8 mouse cellular contexts compared by ENCODE assay signal in the genomic region with DNA sequence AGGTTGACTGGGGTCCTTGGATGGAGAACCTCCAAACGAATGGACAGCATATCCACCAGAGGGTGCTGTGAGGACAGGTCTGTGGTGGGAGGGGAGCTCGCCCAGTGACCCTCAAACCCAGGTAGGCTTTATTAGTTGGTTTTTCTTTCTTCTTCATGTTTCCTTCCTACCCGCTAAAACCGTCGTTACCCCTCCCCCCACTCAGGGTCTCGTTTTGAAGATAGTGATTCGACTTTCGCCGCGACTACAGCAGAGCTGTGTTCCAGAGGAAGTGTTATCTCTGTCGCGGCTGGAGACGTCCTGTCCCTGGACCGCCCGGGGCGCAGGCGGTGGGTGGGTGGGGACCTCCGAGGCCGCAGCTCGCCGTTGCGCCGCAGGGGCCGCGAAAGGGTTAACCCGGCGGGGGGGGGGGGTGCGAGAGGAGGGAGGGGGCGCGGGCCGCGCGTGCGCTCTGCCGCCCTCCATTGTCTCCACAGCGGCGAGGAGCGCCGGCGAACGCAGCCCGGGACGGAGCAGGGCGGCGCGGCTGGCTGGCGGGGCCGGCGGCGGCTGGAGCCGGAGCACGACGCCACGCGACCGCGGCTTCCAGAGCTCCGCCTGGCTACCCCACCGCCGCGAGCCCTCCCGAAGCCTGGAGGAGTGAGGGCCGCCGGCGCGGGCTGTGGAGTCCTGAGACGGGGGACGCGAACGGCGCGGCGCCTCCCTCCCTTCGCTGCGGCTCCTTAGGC. TPM values are rescaled to one million over a fixed set of nuclear protein-coding genes. Genes with fewer than 3 reads are reported as not detected.
DNase-seq lines count a peak whose midpoint lies in the region; ATAC-seq and TF ChIP-seq lines count a peak whose summit lies in the region.

No protein-coding gene starts in this region.

- 1% methylated on average over 36 of the region's 75 CpGs for WGBS in embryonic facial prominence, embryonic 13.5 days
- WGBS in intestine, embryonic 14.5 days = 2% methylated on average over 50 of the region's 75 CpGs
- WGBS in midbrain, embryonic 12.5 days = under 1% methylated on average over 38 of the region's 75 CpGs

- 0 out of 2 replicates have a peak overlapping the region, but pooled peaks have one; percentile 24 for H3K27ac ChIP-seq in gastrocnemius, adult 2 months
- no peak overlapping the region for H3K27ac ChIP-seq in embryonic facial prominence, embryonic 13.5 days
- peak overlapping the region; percentile 63 for H3K27ac ChIP-seq in intestine, embryonic 14.5 days (ENCODE audit: low read depth)
- H3K27ac ChIP-seq in midbrain, embryonic 12.5 days (replicated peaks) = peak overlapping the region; percentile 61

- H3K36me3 ChIP-seq in embryonic facial prominence, embryonic 13.5 days = peaks cover 6% of the 10 kb centered on the region
- no peaks in the 10 kb centered on the region for H3K36me3 ChIP-seq in intestine, embryonic 14.5 days (ENCODE audit: control insufficient read depth, insufficient read depth, low read length)
- peaks cover 10% of the 10 kb centered on the region for H3K36me3 ChIP-seq in midbrain, embryonic 12.5 days

- peaks cover 52% of the 10 kb centered on the region for H3K9me3 ChIP-seq in embryonic facial prominence, embryonic 13.5 days
- H3K9me3 ChIP-seq in intestine, embryonic 14.5 days (ENCODE audit: control insufficient read depth, low read length) = peaks cover 37% of the 10 kb centered on the region
- peaks cover 54% of the 10 kb centered on the region for H3K9me3 ChIP-seq in midbrain, embryonic 12.5 days

- TF ChIP-seq CTCF in gastrocnemius, adult 2 months (IDR thresholded peaks at IDR 0.05) = peak; percentile 16; the same call in 1 of the 2 replicates

- H3K9ac ChIP-seq in embryonic facial prominence, embryonic 13.5 days = peak overlapping the region; percentile 77
- H3K9ac ChIP-seq in intestine, embryonic 14.5 days (ENCODE audit: low read length) = peak overlapping the region; percentile 69
- peak overlapping the region; percentile 63 for H3K9ac ChIP-seq in midbrain, embryonic 12.5 days (replicated peaks)

- no peaks in the 10 kb centered on the region for H3K27me3 ChIP-seq in embryonic facial prominence, embryonic 13.5 days
- no peaks in the 10 kb centered on the region for H3K27me3 ChIP-seq in intestine, embryonic 14.5 days (replicated peaks; ENCODE audit: control insufficient read depth, insufficient read depth, low read length)
- no peaks in the 10 kb centered on the region for H3K27me3 ChIP-seq in midbrain, embryonic 12.5 days

- H3K4me1 ChIP-seq in embryonic facial prominence, embryonic 13.5 days = no peaks in the 10 kb centered on the region
- no peaks in the 10 kb centered on the region for H3K4me1 ChIP-seq in intestine, embryonic 14.5 days (replicated peaks; ENCODE audit: control insufficient read depth, insufficient read depth, low read length)
- no peaks in the 10 kb centered on the region for H3K4me1 ChIP-seq in midbrain, embryonic 12.5 days

- DNase-seq in gastrocnemius, adult 2 months = peak; percentile 42
- no peak for DNase-seq in gastrocnemius, postnatal 14 days
- DNase-seq in ES-CJ7 (ENCODE audit: low read depth, low spot score) = peak; percentile 72
- DNase-seq in intestine, embryonic 14.5 days (ENCODE audit: low spot score) = peak; percentile 83
- no peak for DNase-seq in right cerebral cortex, postnatal 36 days (ENCODE audit: low spot score in 2 of 2)

- H3K4me2 ChIP-seq in embryonic facial prominence, embryonic 13.5 days = peak overlapping the region; percentile 68
- H3K4me2 ChIP-seq in intestine, embryonic 14.5 days (ENCODE audit: low read length) = peak overlapping the region; percentile 60
- H3K4me2 ChIP-seq in midbrain, embryonic 12.5 days (replicated peaks) = peak overlapping the region; percentile 56

- intact Hi-C loops in gastrocnemius, adult 2 months (cut with DNase I) = no loop called here
- intact Hi-C loops in gastrocnemius, postnatal 14 days (cut with DNase I; ENCODE audit: low total_unique reads) = no loop called here

- peak; percentile 76 for ATAC-seq in embryonic facial prominence, embryonic 13.5 days (ENCODE audit: insufficient number of reproducible peaks, insufficient read depth, low FRiP score, low TSS enrichment, low read depth)
- ATAC-seq in intestine, embryonic 14.5 days (replicated peaks; ENCODE audit: low FRiP score, low TSS enrichment, low read depth) = peak; percentile 90
- ATAC-seq in midbrain, embryonic 12.5 days (ENCODE audit: low FRiP score, low read depth) = peak; percentile 93
- no peak for ATAC-seq in erythroid progenitor cell, adult 5-6 weeks (replicated peaks; ENCODE audit: low FRiP score, poor library complexity, severe bottlenecking)

- H3K4me3 ChIP-seq in gastrocnemius, adult 2 months = peak overlapping the region; percentile 68
- peak overlapping the region; percentile 50 for H3K4me3 ChIP-seq in embryonic facial prominence, embryonic 13.5 days
- peak overlapping the region; percentile 43 for H3K4me3 ChIP-seq in intestine, embryonic 14.5 days (ENCODE audit: low read depth, low read length)
- H3K4me3 ChIP-seq in midbrain, embryonic 12.5 days = peak overlapping the region; percentile 46

RNA-seq across cellular contexts. Expression of a gene that starts 45.8 kb away (rescaled TPM):
- not detected for total RNA-seq in gastrocnemius, adult 2 months (2021)
- total RNA-seq in gastrocnemius, postnatal 14 days (2021) = not detected
- not detected in 2 replicates for polyA plus RNA-seq in embryonic facial prominence, embryonic 13.5 days (2015; fragmentation: Nextera tagmentation; extraction: Ambion mirVana)
- not detected in 2 replicates for polyA plus RNA-seq in intestine, embryonic 14.5 days (2014; fragmentation: Nextera tagmentation; extraction: Ambion mirVana)
- not detected in 2 replicates for polyA plus RNA-seq in midbrain, embryonic 12.5 days (2016; fragmentation: Nextera tagmentation; extraction: Ambion mirVana)
- total RNA-seq in erythroid progenitor cell, adult 5-6 weeks (2015; ENCODE audit: low replicate concordance) = not detected in 2 replicates
- not detected in 2 replicates for total RNA-seq in erythroid progenitor cell, adult 5-6 weeks (2017; ENCODE audit: low replicate concordance)

Comparison
In these comparisons a context has a peak if more than half of its experiments do, and no peak if none do; other contexts are left out.
1. DNase-seq: peak in gastrocnemius, adult 2 months (single experiment), ES-CJ7 (single experiment) and intestine, embryonic 14.5 days (single experiment); none in gastrocnemius, postnatal 14 days (single experiment) and right cerebral cortex, postnatal 36 days (0 of 2).
2. Peak in every context shown above with its lines, with median percentiles within 50 percentile points of each other: H3K4me3 ChIP-seq, H3K4me2 ChIP-seq and H3K9ac ChIP-seq.